Mouse (Mus musculus): Measurements from ENCODE around the gene 1700057G04Rik.

1700057G04Rik gene

DNA sequence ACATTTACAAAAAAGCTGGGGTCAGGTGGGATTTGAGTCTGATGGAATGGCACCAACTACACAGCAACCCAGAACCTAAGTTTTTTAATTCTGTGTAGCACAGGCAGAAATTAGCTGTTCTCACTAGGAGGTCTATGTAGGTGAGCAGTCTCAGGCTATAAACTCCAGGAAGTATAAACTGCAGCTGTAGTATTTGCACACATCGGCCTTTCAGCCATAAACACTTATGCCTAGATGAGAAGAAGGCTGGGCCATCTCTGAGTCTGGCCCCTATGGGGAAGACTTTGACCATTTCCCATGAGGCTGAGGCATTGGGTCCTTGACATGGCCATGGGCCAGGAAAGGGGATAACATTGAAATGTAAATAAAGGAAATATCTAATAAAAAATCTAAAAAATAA lies 76.7 kb downstream of the 1700057G04Rik start:
- DNase-seq (ENCODE audit: low spot score in 2 of 2), result no peak

DNA sequence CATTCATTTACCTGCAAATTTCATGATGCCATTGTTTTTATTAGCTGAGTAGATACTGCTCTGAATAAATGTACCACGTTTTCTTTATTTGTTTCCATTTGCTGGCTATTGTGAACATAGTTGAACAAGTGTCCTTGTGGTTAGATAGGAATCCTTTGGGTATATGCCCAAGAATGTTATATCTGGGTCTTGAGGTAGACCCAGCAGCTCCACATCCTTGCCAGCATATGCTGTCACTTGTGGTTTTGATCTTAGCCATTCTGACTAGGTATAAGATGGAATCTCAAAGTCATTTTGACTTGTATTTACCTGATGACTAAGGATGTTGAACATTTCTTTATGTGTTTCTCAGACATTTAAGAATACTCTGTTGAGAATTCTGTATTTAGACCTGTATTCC lies 77.7 kb downstream of the 1700057G04Rik start:
- no peak for DNase-seq (ENCODE audit: low spot score in 2 of 2)

DNA sequence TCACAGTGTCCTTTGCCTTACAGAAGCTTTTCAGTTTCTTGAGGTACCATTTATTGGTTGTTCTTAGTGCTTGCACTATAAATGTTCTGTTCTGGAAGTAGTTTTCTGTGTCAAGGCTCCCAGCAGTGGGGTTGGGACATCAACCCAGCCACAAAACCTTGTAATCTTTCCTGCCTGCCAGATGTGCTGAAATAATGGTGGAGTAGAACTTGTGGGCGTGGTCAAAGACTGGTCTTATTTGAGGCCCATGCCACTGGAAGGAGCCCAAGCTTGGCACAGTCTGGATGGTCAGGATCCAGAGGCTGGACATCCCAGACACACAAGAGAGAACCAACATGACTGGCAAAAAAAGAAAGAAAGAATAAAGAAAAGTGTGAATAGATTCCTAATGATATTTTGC lies 78.2 kb downstream of the 1700057G04Rik start:
- DNase-seq (ENCODE audit: low spot score in 2 of 2), result no peak

DNA sequence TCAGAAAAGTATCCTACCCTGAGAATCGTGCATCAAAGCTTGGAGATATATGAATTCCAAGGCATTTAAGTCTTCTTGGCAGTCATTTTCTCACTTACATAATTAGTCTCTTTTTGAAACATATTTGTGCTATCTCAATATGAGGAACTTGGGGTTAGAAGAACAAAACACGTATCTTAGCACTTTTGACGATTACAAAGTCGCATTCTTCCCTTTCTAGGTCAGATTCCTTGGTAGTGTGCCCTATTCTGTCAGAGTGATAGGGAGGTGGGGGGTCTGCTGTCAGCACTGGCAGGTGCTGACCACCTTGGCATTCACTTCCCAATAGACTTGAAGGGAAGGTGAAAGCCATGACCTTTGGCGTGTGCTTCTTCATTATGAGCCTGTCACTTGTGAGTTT lies 93.5 kb downstream of the 1700057G04Rik start:
- DNase-seq (ENCODE audit: low spot score in 2 of 2), result no peak

All from frontal cortex, postnatal 10 days (tissue).